Mouse (Mus musculus): Measurements from ENCODE around the gene 1700001C02Rik. TPM values are rescaled to one million over a fixed set of nuclear protein-coding genes. Genes with fewer than 3 reads are reported as not detected.

1700001C02Rik gene
- not detected in 2 replicates for polyA plus RNA-seq (2016; fragmentation: Nextera tagmentation; extraction: Ambion mirVana)

- no peak for DNase-seq (ENCODE audit: low spot score)
- H3K9me3 ChIP-seq = no peaks in the 10 kb centered on the region
- peaks cover 73% of the 10 kb centered on the region for H3K27me3 ChIP-seq (replicated peaks; ENCODE audit: low read depth, poor library complexity, severe bottlenecking)
- H3K4me1 ChIP-seq = peaks cover 33% of the 10 kb centered on the region
- H3K36me3 ChIP-seq (replicated peaks) = no peaks in the 10 kb centered on the region
- H3K27ac ChIP-seq (replicated peaks) = no peak within 1 kb of the TSS
- H3K4me3 ChIP-seq = peak within 1 kb of the TSS; percentile 48
- 23% methylated on average over 21 of the region's 21 CpGs for WGBS
Measured at GRCm38 (mm10) chr5:30465861-30466260, at the start of gene 1700001C02Rik. Gene 1700001C02Rik, plus strand, starts transcription at chr5:30466047.

- DNase-seq (ENCODE audit: low spot score) = no peak
- Histone ChIP-seq H3K36me3 (replicated peaks) (no peaks in the 10 kb centered on the region), H3K27ac (replicated peaks) (peak overlapping the region; percentile 40; the same call in 1 of the 2 replicates), H3K9me3 (no peaks in the 10 kb centered on the region), H3K4me1 (peaks cover 7% of the 10 kb centered on the region), H3K4me3 (no peak overlapping the region), H3K27me3 (replicated peaks; ENCODE audit: low read depth, poor library complexity, severe bottlenecking) (0 out of 2 replicates have a peak, but pooled peaks cover 7% of the 10 kb centered on the region)
- WGBS = 39% methylated on average over 5 of the region's 5 CpGs
Measured at GRCm38 (mm10) chr5:30416665-30417064, 49.2 kb upstream of the 1700001C02Rik start.

DNA sequence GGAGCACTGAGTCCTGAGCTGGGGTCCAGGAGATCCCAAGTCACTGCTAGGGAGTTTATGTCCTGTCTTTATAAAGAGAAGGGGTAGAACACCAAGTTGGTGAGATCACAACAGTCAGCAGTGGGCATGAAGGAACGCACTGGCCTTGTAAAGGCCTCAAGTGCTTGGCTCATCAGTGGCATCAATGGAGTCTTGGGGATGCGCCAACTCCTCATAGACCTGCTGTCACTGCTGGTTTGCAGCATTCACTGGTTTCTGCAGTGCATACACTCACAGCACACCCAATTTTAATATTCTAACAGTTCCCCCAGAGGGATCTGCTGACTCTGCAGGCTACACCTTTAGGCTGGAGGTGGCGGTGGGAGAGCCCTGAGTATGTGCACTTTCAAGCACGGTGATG lies 42.7 kb upstream of the 1700001C02Rik start:
- no peak overlapping the region for H3K27ac ChIP-seq (replicated peaks)
- H3K27me3 ChIP-seq (replicated peaks; ENCODE audit: low read depth, poor library complexity, severe bottlenecking) = no peaks in the 10 kb centered on the region
- no peaks in the 10 kb centered on the region for H3K36me3 ChIP-seq (replicated peaks)
- H3K9me3 ChIP-seq = no peaks in the 10 kb centered on the region
- 80% methylated on average over 4 of the region's 4 CpGs for WGBS
- no peak for DNase-seq (ENCODE audit: low spot score)
- H3K4me3 ChIP-seq = no peak overlapping the region
- peaks cover 7% of the 10 kb centered on the region for H3K4me1 ChIP-seq

- DNase-seq (ENCODE audit: low spot score) = peak; percentile 70
- Histone ChIP-seq H3K9me3 (no peaks in the 10 kb centered on the region), H3K4me1 (peaks cover 7% of the 10 kb centered on the region), H3K4me3 (no peak overlapping the region), H3K27ac (replicated peaks) (no peak overlapping the region), H3K27me3 (replicated peaks; ENCODE audit: low read depth, poor library complexity, severe bottlenecking) (no peaks in the 10 kb centered on the region), H3K36me3 (replicated peaks) (no peaks in the 10 kb centered on the region)
- WGBS = 34% methylated on average over 8 of the region's 8 CpGs
Measured at GRCm38 (mm10) chr5:30423572-30424244, 42.1 kb upstream of the 1700001C02Rik start.

DNA sequence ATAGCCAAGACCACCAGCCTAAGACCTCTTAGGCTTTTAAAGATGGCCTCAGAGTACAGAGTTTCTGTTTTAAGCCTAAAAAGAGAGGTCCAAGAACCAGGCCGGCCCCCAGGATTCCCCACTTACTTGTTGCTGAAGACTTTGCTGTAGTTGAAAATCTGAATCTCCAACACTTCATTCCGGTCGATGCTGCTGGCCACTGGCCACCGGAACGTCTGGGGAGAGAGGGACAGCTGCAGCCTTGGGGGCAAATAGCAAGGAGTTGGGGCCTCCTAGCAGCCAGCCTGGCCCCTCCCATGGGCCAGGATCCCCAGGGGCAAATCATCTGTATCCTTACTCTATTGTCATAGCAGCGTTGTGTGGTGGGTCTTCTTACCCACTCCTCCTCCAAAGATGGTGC lies 38.4 kb upstream of the 1700001C02Rik start:
- 74% methylated on average over 6 of the region's 6 CpGs for WGBS

GRCm38 (mm10) chr5:30438931-30439330 lies 26.9 kb upstream of the 1700001C02Rik start:
- WGBS = 50% methylated on average over 2 of the region's 2 CpGs
- Histone ChIP-seq H3K4me1 (no peaks in the 10 kb centered on the region), H3K27me3 (replicated peaks; ENCODE audit: low read depth, poor library complexity, severe bottlenecking) (no peaks in the 10 kb centered on the region), H3K27ac (replicated peaks) (no peak overlapping the region), H3K36me3 (replicated peaks) (no peaks in the 10 kb centered on the region), H3K4me3 (no peak overlapping the region), H3K9me3 (no peaks in the 10 kb centered on the region)
- DNase-seq (ENCODE audit: low spot score) = no peak

More for the DNA sequence above, 38.4 kb upstream of the 1700001C02Rik start:
- Histone ChIP-seq H3K27me3 (replicated peaks; ENCODE audit: low read depth, poor library complexity, severe bottlenecking) (no peaks in the 10 kb centered on the region), H3K4me3 (no peak overlapping the region), H3K36me3 (replicated peaks) (no peaks in the 10 kb centered on the region), H3K4me1 (peaks cover 7% of the 10 kb centered on the region), H3K27ac (replicated peaks) (no peak overlapping the region), H3K9me3 (no peaks in the 10 kb centered on the region)
- no peak for DNase-seq (ENCODE audit: low spot score)

DNA sequence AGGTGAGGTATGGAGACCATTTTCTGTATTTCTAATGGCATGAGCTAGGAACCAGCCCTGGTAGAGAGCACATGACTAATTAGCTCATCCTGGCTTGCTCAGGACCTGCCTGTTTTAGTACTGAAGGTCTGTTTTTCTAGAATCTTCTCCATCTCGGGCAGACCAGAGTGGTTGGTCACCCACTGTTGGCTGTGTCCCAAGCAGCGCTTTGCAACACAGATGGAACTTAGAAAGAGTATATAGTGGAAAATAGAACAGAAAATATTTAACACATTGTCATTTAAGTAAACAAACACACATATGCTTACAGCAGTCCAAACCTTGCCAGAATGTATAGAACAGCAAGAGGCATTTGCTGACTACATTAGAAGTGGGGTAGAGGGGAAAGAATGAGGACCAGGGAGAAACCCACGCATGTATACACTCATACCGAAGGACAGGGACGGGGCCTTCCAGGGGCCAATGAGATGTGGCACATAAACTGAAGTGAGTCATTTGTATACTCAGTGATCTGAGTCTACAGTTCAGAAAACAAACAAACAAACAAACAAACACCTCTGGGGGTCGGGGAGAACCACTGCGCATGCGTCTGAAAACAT lies 25.4 kb upstream of the 1700001C02Rik start:
- Histone ChIP-seq H3K27me3 (replicated peaks; ENCODE audit: low read depth, poor library complexity, severe bottlenecking) (no peaks in the 10 kb centered on the region), H3K36me3 (replicated peaks) (no peaks in the 10 kb centered on the region), H3K27ac (replicated peaks) (no peak overlapping the region), H3K4me3 (no peak overlapping the region), H3K4me1 (no peaks in the 10 kb centered on the region), H3K9me3 (no peaks in the 10 kb centered on the region)
- DNase-seq (ENCODE audit: low spot score) = no peak
- WGBS = 92% methylated on average over 8 of the region's 8 CpGs

DNA sequence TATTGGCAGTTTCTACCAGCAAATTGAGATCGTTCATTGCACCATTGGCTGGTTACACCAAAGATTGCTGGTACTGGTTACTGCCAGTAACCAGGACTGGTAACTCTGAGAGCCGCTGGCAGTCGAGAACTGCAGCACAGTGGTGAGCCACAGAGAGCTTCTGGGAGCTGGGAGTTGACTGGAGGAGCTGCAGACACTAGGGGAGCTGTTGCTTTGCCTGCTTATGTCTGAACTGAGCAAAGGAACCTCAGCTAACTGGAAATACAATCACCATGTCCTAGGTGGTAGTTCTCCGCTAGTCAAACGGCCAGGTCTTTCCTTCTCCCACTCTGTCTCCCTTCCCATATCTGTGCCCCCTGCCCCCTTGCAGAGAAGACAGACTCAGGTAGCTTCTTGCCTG lies 23.7 kb upstream of the 1700001C02Rik start:
- no peaks in the 10 kb centered on the region; the same call in 1 of the 2 replicates for H3K27me3 ChIP-seq (replicated peaks; ENCODE audit: low read depth, poor library complexity, severe bottlenecking)
- WGBS = 70% methylated on average over 5 of the region's 5 CpGs
- no peaks in the 10 kb centered on the region for H3K4me1 ChIP-seq
- DNase-seq (ENCODE audit: low spot score) = no peak
- H3K9me3 ChIP-seq = no peaks in the 10 kb centered on the region
- no peaks in the 10 kb centered on the region for H3K36me3 ChIP-seq (replicated peaks)
- H3K4me3 ChIP-seq = no peak overlapping the region
- H3K27ac ChIP-seq (replicated peaks) = no peak overlapping the region

DNA sequence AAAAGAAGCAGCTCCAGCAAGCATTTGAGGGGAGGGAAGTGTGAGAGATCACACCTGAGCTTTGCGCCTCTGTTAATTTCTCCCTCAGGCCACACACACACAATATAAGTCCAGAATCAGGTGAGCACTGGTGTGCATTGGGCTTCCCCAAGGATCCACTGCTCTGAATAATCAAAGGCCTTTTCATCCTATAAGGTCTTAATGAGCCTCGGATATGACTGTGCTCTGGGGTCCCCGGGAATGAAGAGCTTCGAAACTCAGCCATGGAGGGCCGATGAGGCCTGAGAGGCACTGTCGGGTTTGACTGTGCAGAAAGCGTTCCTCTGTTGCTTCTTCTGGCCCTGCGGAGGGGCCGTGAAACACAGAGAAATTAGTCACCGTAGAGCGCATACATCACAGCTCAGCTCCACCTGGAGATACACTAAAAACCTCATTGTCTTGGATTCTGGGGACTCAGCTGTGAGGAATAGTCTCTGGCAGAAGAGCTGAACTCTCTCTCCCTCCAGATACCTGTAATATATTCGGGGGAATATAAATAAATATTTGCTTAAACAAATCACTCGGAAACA lies 21.4 kb upstream of the 1700001C02Rik start:
- Histone ChIP-seq H3K27me3 (replicated peaks; ENCODE audit: low read depth, poor library complexity, severe bottlenecking) (no peaks in the 10 kb centered on the region; the same call in 1 of the 2 replicates), H3K4me3 (no peak overlapping the region), H3K9me3 (no peaks in the 10 kb centered on the region), H3K36me3 (replicated peaks) (no peaks in the 10 kb centered on the region), H3K27ac (replicated peaks) (no peak overlapping the region), H3K4me1 (no peaks in the 10 kb centered on the region)
- WGBS = 83% methylated on average over 13 of the region's 13 CpGs
- no peak for DNase-seq (ENCODE audit: low spot score)

DNA sequence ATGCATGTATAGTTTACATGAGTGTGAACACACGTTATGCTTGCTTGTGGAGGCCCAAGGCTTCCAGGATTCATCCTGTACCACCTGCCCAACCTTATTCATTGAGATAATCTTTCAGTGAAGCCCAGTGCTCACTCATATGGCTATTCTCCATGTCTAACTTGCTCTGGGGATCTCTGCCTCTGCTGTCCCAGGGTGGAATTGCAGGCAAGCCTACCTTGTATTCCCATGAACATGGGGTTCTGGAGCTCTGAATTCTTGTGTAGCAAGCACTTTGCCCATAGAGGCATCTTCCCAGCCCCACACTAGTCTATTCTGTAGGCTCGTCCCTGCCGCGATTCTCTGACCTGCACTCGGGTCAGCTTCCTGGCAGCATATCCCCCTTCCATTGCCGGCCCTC lies 9.8 kb upstream of the 1700001C02Rik start:
- Histone ChIP-seq H3K4me1 (peaks cover 16% of the 10 kb centered on the region), H3K36me3 (replicated peaks) (no peaks in the 10 kb centered on the region), H3K9me3 (no peaks in the 10 kb centered on the region), H3K4me3 (no peak overlapping the region), H3K27me3 (replicated peaks; ENCODE audit: low read depth, poor library complexity, severe bottlenecking) (peaks cover 30% of the 10 kb centered on the region), H3K27ac (replicated peaks) (no peak overlapping the region)
- peak; percentile 27 for DNase-seq (ENCODE audit: low spot score)
- 58% methylated on average over 6 of the region's 6 CpGs for WGBS

- WGBS = 38% methylated on average over 4 of the region's 4 CpGs
Measured at GRCm38 (mm10) chr5:30460155-30460554, 5.7 kb upstream of the 1700001C02Rik start.

DNA sequence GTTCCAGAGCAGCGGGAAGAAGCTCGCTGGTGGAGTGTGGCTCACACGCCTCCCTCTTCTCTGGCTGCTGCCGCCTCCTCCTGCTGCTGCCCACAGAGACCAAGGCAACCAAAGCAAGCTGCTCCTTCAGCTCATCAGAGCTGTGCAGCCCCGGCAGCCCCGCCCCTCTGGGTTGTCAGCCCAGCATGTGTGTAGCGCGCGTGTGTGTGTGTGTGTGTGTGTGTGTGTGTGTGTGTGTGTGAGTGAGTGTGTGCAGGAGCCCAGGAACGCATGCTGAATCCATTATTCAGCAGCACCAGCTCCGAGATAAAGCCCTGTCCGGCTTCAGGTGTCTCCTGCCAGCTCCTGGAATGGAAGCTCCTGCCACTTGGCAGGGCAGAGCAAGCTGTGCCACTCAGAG lies 4.0 kb upstream of the 1700001C02Rik start, which contains the start of gene Otof:
Otof (minus strand) TSS at position 112 of the 400 bp plus-strand sequence.
- no peaks in the 10 kb centered on the region for H3K9me3 ChIP-seq
- H3K27me3 ChIP-seq (replicated peaks; ENCODE audit: low read depth, poor library complexity, severe bottlenecking) = peaks cover 84% of the 10 kb centered on the region
- H3K4me1 ChIP-seq = peaks cover 36% of the 10 kb centered on the region
- WGBS = 48% methylated on average over 12 of the region's 12 CpGs
- H3K36me3 ChIP-seq (replicated peaks) = no peaks in the 10 kb centered on the region
- H3K27ac ChIP-seq (replicated peaks) = no peak within 1 kb of the TSS
- DNase-seq (ENCODE audit: low spot score) = peak; percentile 54
- H3K4me3 ChIP-seq = no peak within 1 kb of the TSS

More at GRCm38 (mm10) chr5:30460155-30460554, 5.7 kb upstream of the 1700001C02Rik start:
- peak; percentile 58 for DNase-seq (ENCODE audit: low spot score)
- Histone ChIP-seq H3K27ac (replicated peaks) (0 out of 2 replicates have a peak overlapping the region, but pooled peaks have one; percentile 35), H3K27me3 (replicated peaks; ENCODE audit: low read depth, poor library complexity, severe bottlenecking) (peaks cover 67% of the 10 kb centered on the region), H3K36me3 (replicated peaks) (no peaks in the 10 kb centered on the region), H3K4me3 (no peak overlapping the region), H3K9me3 (no peaks in the 10 kb centered on the region), H3K4me1 (peaks cover 28% of the 10 kb centered on the region)

Measured in embryonic facial prominence, embryonic 10.5 days (tissue).